Mouse (Mus musculus): ENCODE results near the gene Lmcd1.
A peak's percentile ranks its signal among the peaks of the same experiment; 100 is the strongest.

Gene Lmcd1

DNA sequence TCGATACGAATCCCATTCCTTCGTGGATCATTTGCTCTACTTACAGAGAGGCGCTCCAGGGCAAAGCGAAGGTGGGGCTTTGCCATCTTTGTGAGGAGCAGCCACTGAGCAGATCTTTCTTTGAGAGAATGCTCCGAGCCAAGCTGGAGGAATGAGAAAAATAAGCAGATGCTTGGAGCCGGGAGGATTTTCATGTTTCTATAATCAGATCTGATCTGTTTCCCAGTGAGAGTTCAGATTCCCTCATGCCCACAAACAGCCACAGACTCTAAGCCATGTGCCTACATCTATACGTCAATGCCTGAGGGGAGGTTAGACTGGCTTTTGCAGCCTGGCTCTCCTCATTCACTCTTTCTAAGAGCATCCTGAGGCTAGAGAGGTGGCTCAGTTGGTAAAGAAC is 87.1 kb downstream of the Lmcd1 start:
- no peak for DNase-seq (ENCODE audit: low spot score)

DNA sequence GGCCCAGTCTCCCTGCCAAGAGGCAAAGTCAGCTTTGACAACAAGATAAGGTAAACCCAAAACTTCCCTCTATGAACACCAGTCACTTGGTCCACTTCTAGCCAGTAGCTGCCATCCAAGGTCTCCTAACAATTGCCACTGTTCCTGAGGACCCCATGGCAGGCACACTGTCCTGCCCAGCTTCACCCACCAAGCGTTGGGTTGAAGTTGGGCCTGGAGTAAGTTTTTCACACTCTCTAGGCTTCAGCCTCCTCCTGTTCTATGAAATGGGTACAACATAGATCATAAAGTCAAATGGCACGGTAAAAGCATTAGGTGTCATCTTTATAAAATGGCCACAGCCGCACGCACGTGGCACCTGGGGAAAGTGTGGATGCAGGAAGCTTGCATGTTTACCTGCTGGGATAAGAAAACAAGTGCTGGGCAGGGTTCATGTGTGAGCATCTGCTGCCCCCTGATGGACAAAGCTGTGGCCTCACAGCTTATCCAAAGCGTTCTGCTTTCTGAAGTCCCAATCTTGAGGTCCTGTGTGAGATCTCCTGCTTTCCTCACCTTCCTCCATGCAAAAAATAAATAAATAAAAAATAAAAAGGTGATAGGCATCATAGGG is 88.9 kb downstream of the Lmcd1 start:
- DNase-seq (ENCODE audit: low spot score): peak; percentile 6

DNA sequence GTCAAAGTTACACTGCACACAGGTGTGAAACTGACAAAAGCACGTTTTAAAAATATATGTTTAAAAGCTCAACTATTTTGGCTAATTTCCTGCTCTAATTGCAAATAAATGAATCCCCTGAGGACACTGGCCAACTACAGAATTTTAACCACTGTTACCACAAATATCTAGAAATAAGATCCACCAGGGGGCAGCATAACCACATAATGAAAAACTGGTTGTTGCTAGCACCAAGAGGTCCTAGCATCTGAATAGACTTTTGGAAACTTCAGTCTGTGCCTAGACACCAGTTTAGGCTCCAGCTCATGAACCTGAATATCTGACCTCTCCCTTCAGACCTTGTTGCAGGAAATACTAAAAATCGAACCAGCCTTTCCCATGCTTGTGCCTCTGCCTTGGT is 91.0 kb downstream of the Lmcd1 start:
- DNase-seq (ENCODE audit: low spot score): peak; percentile 19

DNA sequence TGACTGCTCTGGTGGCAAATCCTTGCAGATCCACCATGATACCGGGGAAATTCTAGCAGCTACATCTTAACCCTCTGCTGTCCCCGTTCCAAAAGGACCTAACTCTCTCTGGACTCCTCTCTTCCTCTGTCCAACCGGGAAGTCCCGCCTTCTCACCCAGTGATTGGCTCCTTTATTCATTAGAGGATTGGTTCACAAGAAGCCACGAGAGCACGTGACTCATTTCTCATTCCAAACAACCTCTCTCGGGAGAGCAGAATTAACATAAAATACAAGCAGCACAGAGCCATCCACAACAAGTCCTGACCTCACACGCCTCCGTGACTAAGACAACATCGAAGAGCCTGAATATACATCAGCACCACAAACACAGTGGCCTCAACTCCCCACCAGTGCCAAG is 91.7 kb downstream of the Lmcd1 start:
- DNase-seq (ENCODE audit: low spot score): no peak

DNA sequence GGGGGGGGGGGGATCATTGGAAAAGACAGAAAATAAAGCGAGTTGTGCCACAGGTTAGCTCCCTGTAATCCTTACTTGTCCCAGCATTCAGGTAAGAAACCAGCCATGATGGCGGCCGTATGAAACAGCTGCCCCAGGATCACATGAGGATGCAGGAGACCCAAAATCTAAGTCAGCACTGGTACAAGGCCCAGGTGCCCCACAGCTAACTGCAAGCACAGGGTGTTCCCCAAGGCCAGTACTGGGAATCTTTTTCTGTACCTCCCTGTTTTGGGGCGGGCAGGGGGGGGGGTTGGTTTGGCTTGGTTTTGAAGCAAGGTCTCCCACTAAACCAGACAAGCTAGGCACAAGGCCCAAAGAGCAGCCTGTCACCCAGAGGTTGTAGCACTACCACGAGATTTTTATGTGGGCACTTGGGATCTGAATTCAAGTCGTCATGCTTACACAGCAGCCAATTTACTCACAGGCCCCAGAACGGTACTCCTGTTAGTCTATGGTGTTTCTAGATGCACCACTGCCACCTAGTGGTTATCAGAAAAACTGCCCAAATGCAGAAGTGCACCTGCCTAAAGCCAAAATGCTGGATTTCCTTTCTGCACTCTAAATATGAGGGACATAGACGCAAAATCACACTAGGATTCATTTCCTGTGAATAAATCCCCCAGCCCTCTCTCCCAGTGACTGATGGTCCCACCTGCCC is 100.5 kb downstream of the Lmcd1 start:
- DNase-seq (ENCODE audit: low spot score): peak; percentile 23

DNA sequence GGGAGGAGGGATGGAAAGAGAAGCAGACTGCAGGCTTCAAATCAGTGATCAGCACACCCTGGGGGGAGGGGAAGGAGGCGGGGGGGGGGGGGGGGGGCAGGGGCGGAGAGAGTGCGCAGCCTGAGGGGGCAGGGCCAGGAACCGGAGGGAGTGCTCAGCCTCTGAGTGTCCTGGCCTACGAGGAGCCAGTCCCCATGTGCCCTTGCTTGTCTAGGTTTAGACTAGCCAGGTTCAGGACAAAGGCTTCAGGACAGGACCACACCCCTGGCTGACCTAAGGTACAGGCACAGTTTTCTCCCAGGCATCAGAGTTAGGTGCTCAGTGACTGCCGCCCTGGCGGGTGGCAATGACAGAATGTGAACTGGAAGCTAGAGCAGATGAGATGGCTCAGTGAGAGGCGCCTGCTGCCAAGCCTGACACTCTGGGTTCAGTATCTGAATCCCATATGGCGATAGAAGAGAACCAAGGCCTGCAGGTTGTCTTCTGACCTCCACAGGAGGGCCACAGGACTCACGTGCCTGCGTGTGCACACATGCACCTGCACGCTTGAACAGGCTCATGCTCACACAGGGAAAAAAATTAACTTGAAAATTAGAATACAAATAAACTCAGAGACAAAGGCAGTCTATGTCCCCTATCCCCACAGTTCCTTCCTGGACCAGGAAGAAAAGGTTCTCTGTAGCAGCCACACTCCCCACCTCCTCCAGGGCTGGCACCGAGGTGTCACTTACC is 102.3 kb downstream of the Lmcd1 start:
- no peak for DNase-seq (ENCODE audit: low spot score)

DNA sequence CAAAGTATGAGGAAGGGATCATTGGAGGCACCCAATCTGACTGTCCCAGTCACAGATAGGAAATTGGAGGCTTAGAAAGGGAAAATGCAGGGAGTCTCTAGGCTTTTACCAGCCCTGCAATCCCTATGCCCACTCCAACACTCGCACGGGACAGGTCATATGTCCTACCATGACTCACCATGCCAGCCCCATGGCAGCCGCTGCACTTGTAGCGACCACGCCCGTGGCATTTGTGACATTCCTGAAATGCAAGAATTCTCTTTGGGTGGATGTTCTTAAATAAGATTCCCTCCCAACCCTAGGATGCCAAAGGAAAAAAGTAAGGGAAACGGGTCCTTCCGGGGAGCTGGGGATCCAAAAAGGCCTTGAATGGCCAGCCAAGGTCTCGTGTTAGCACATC is 105.5 kb downstream of the Lmcd1 start:
- no peak for DNase-seq (ENCODE audit: low spot score)

All from c-Kit-positive CD71-positive TER-119-positive erythroid progenitor cells, embryonic 14.5 days (primary cell).